Mouse (Mus musculus): Measurements from ENCODE around the gene Cdc40.

Cdc40 gene

DNA sequence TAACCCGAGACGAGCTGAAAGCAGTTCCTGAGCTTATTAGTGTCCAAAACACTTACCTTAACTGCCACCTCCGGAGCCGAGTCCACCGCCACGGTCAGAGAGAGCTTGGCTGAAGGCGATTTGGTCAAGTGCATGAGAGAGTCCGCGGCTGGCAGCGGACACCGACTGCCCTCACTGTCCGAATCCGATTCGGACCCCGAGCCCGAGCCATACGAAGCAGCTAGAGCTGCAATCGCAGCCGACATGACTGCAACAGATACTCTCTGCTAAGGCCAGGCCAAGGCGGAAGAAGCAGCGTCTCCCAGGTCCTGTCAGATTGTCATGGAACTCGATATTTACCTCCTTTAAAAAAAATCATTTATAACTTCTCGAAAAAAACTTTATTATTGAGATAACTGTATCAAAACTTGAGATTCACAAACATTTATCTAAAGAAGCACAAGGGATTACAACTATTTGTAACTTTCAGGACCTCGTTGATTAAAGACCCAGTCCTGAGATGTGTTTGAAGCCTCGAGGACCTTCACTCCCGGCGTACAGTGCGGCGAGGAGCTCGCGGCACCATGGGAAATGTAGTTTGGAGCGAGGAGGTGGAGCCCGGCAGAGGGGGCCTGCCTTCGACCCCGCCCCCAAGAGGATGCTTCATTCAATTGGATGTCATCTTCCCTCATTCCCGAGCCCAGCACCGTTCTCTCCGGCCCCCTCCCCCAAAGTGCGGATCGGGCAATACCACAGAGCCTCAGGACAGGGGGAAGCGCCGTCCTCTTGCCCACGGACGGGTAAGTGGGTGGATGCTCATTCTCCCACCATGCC, at the start of gene Cdc40, which contains the start of gene Wasf1:
Gene Cdc40, minus strand, starts transcription at position 481 of the 813 bp plus-strand sequence.
Gene Wasf1, plus strand, starts transcription at position 645 of the 813 bp plus-strand sequence.
- DNase-seq (ENCODE audit: low spot score in 2 of 2): peak; percentile 98 to 99

GRCm38 (mm10) chr10:40919464-40919863, 36.4 kb upstream of the Cdc40 start:
- no peak for DNase-seq (ENCODE audit: low spot score in 2 of 2)

DNA sequence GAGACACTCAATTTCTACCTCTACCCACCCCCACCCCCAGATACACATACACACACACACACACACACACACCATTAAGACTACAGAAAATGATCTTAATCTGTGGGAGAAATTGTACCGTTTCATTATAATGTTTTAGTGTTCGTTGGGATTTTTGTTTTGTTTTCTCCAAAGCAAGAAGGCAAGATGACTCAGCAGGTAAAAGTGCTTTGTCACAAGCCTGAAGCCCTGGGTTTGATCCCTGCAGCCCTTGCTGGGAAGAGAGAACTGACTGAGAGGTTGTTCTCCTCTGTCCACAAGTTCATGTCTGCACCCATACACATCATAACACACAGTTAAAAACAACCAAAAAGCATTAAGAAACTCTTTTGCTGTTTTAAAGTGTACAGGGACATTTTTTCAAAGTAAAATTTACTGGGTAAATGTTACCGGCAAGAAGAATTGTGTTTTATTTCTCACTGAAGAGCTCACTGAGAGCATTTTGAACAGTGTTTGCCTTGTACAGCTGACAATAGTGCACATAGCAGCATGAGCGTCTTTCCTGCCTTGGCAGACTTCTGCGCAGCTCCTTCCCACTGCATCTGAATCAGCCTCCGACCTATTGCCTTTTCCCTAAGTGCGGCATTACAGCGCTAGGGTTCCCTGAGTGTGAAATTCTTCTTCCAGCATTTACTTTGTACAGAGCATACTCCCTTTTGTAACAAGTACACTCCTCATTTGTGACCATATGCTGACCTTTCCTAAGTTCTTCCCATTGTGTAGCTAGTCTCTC, 35.7 kb upstream of the Cdc40 start:
- DNase-seq (ENCODE audit: low spot score in 2 of 2): no peak

DNA sequence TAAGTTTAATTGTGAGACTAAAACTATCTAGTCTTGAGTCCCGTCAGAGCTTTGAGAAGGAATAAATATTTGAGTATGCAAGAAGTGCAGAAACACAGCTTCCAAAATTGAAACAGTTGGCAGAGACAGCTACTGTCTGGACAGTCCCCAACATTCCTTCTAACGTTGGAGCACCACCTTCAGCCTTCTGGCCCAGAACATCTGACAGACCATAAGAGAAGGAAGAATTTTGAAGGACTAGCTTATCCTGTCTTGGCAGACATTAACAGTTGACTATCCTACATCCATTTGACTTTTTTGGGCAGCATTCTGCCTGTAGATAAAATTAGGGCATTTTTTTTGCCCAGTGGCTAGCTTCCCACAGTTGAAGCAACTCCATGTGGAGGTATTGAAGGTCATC, 32.1 kb upstream of the Cdc40 start:
- no peak for DNase-seq (ENCODE audit: low spot score in 2 of 2)

DNA sequence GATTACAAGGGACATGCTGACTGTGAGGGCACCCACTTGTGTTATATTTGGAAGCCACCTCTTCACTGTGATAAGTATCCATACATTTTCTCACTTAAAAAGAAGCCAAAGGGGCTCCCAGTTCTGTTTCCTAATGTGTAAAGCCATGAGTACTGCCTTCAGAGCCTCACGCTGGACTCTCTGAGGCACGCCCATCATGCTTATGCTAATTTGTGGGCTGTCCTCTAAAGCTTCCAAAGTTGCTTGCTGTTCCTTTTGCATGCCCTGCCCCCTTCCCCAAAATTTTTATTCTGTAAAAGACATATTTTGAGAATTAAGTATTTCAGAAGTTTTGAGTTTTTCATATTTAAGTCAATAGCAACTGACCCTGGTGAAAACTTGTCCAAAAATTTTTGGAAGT, 27.7 kb upstream of the Cdc40 start:
- DNase-seq (ENCODE audit: low spot score in 2 of 2): no peak

DNA sequence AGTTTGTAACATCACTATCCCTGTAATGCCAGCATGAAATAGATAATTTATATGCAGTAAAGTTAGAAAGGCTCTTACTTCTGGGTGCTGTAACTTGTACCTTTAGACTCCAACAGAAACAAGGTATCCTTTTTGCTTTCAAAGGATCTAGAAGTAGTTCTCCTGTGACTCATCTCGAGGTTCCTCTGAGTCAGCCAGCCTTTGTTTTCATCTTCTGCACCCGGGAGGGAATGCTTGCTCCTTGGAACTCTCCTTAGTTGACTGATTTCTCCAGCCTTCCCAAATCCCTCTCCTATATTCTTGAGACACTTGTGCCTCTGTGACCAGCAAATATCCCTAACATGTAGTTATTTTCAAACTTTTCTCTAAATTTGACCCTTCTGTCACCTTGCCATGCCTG, 25.5 kb upstream of the Cdc40 start:
- no peak for DNase-seq (ENCODE audit: low spot score in 2 of 2)

GRCm38 (mm10) chr10:40906802-40907201, 23.7 kb upstream of the Cdc40 start:
- DNase-seq (ENCODE audit: low spot score in 2 of 2): no peak

GRCm38 (mm10) chr10:40906131-40906530, 23.0 kb upstream of the Cdc40 start:
- no peak for DNase-seq (ENCODE audit: low spot score in 2 of 2)

- DNase-seq (ENCODE audit: low spot score in 2 of 2): no peak
Measured at GRCm38 (mm10) chr10:40901786-40902185, 18.7 kb upstream of the Cdc40 start.

- DNase-seq (ENCODE audit: low spot score in 2 of 2): no peak
Measured at GRCm38 (mm10) chr10:40896656-40897055, 13.5 kb upstream of the Cdc40 start.

DNA sequence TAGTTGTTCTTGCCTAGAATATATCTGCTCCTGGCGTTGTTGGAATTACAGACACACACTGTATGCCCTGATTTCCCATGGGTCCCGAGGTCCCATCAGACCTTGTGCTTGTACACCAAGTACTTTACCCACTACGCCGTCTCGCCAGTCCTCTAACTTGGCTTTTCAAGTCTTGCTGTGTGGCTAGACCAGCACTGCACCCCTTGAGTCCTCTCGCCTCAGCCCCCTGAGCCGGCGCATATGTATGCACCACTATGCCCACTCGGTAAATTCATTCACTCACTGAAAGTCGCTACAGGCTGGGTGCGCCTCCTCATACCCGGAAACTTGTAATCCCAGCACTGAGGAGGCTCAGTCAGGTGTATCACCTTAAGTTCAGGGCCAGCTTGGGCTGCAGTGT, 12.7 kb upstream of the Cdc40 start:
- no peak for DNase-seq (ENCODE audit: low spot score in 2 of 2)

- DNase-seq (ENCODE audit: low spot score in 2 of 2): no peak
Measured at GRCm38 (mm10) chr10:40889146-40889545, 6.0 kb upstream of the Cdc40 start.

DNA sequence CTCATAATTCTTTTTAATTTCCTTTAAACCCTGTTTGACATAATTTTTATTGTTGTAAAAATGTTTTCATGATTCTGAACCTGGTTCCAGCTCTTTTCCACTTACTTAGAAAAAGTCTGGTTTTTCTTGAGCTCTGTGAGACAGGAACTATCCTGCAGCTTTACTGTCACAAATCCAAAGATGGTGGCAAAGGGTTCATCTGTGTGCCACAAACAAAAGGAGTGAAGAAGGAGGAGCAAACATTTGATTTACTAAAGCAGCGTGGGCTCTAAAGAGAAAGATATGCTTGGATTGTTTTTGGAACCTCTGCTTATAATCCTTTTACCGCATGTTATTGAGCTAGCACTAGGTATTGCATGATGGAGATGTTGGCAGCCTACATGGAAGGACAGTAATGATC, 4.2 kb upstream of the Cdc40 start:
- DNase-seq (ENCODE audit: low spot score in 2 of 2): no peak

DNA sequence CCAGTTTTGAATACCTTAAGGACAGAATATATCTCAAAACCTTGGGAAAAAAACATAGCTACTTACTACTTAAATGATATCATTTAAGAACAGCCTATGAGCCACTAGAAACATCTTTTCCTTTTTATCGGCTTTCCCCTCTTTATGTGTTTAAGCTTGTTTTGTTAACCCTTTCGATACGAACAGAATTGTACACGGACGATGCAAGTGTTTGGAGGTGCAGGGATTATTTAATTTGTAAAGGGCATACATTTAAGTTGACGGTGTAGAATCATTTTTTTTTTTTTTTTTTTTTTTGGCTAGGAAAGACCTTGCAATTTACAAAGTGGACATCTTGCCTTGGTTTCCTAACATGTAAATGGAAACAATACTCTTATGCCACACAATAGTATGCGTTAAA, 2.3 kb upstream of the Cdc40 start:
- no peak for DNase-seq (ENCODE audit: low spot score in 2 of 2)

DNA sequence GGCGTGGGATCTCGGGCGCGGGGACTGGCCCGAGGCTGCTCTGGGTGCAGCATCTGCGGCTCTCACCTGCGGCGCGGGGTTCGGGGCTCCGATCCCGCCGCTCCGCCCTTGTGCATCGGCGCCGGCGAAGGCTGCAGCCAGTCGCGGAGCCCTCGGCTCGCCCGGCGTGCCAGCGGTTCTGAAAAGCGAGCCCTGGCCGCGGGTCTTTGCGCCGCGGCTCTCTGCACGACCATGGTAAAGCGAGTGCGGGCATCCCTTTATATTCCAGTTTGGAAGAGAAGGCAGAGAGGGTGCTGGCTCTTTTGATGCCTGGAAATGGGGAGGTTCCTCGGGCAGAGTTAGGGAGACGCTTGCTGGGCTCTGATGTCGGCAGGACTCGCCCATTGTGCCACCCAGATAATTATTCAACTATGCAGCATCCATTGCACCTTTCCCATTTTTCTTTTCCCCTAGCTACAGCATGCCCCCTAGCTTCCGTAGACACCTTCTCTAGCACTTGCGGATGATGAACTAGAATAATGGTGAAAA, 1.2 kb upstream of the Cdc40 start:
- DNase-seq (ENCODE audit: low spot score in 2 of 2): peak in 1 of 2 experiments; percentile 30

DNA sequence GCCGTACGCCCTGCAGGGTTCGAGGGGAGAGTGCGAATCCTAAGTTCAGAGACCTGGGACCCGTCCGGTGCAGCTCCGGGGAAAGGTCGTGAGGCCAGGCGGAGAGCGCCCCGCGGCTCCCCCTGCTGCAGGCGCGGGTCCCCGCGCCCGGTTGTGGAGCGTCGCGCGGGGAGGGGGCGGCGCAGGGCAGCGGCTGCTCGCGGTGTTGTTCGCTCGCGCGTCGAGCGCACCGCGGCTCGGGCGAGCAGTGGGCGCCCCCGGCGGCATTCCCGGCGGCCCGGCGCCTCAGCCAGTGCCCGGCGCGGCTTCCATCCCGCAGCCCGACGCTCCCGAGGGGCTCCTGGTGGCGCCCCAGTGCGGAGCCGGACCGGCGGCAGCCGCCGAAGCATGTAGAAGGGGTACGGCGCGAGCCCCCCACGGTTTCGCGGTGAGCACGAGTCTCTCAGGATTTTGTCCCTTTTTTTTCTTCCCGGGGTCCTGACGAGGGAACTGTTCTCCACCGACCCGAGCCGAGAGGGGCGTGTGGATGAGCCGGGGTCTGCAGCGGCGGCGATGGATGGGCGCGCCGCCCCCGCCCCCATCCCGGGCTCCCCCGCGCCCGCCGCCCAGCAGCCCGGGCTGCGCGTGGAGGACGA, 650 bp upstream of the Cdc40 start:
- no peak for DNase-seq (ENCODE audit: low spot score in 2 of 2)

DNA sequence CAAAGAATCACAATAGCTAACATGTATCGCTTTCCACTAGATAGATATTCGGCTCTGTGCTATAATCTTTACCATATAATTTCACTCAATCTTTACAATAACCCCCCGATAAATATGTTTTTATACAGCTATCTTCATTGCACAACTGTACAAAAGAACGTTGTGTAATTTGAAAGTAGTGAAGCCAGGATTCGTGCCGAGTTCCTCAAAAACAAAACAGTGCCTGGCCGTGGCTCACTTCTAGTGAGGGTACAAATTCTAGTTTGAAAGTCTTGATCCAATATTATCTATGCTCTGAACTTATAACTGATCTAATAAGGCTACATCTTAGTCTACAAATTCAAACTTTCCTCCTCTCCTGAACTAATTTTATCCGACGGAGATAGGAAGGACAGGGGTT, 778 bp downstream of the Cdc40 start:
- no peak for DNase-seq (ENCODE audit: low spot score in 2 of 2)

DNA sequence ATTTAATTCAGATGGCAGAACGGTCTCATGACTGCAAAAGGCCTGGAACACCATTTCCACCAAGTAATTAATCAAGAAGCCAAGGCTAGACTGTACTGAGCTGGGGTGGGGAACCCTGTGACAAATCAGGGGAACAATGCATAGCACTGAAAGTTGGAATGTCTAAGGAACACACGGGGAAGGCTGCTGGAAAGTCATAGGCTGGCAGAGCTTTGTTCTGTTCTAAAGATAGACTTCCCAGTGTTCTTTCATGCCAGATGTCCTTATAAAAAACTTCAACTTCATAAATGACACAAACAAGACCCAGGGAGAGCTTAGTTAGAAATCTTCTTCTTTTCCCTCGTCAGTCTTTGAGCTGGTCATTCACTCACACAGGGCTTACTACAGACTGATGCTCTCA, 1.9 kb downstream of the Cdc40 start:
- no peak for DNase-seq (ENCODE audit: low spot score in 2 of 2)

DNA sequence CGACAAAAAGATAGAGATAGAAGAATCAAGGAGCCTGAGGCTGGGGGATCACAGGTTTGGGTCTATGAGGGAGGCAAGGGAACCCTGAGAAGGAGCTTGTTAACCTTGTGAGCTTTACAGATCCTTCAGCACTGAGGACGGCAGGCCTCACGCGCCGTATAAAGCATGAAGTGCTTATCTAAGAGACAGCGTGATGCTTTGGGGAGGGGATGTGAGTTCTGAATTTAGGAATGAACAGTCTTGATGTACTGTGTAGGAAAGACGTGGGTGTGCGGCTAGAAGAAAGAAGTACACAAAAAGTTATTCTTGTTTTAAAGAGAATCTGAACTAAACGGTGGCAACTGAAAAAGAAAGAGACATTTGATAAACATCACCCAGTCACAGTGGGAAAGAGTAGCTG, 3.1 kb downstream of the Cdc40 start:
- DNase-seq (ENCODE audit: low spot score in 2 of 2): peak in 1 of 2 experiments; percentile 58

DNA sequence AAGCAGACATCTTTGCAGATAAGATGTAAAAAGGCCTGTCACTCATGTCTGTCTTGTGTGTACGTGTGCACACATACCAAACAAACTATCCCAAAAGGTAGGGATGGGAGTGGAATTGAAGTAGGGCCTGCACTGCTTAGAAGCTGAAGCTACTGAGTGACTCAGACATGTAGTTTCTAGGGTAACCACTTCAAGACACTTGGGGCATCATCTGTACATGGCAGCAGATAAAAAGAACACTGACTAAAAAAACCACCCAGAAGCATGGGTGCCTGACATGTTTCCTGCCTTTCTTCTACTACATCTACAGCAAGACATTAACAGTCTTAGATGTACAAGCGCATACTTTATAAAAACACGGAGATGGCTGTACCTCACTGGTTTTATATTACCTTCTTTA, 4.9 kb downstream of the Cdc40 start:
- no peak for DNase-seq (ENCODE audit: low spot score in 2 of 2)

DNA sequence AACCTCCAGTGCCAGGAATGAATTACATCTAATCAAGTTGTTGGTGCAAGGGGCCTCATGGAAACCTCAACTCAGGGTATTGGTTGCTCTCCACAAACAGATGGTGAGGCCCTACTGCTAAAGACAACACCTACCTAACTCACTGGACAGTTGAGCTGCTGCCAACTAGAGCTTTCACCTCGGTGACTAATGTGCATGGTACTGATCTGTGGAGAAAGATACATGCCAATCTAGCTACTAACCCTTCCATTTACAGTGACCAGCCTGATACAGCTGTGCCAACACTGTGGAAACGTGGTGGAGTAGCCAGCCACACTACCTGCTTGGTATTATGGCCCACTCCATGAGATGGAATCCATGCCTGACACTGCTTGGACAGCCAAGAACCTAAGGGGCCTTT, 11.1 kb downstream of the Cdc40 start:
- DNase-seq (ENCODE audit: low spot score in 2 of 2): no peak

GRCm38 (mm10) chr10:40871301-40871700, 11.8 kb downstream of the Cdc40 start:
- no peak for DNase-seq (ENCODE audit: low spot score in 2 of 2)
